Mouse (Mus musculus) left cerebral cortex, postnatal 36 days (tissue): ENCODE measurements at regions not wholly inside any gene's neighbourhood (a gene's known extent, or its start where the extent isn't known, plus 50 kb on each side); places are given as distances from the start of the nearest gene placed in this dataset.
"Not testable (repeated sequence)": the region's sequence is repeated elsewhere in the genome, so short reads cannot be mapped to it uniquely, and the experiment has no call there.

Source experiments
- DNase-seq, 2 experiments: peaks; one replicate each; pipeline ENCODE4 v3.0.0; 2021 to 2022; ENCODE audit warnings: low spot score in 2 of 2, mixed read lengths in 1 of 2
- intact Hi-C: fragments of 180-260 bp; cut with DNase I; formaldehyde crosslinking; loops from one replicate; pipeline ENCODE4 v1.15.1; 2025

GRCm38 (mm10) chr12:39646556-39646955 lies 391.3 kb downstream of the Arl4a start:
- intact Hi-C loops = no loop called here
- DNase-seq = no peak

GRCm38 (mm10) chr12:39645581-39645980 lies 392.2 kb downstream of the Arl4a start:
- DNase-seq = no peak

GRCm38 (mm10) chr12:39639246-39639645 lies 398.6 kb downstream of the Arl4a start:
- intact Hi-C loops = no loop called here
- DNase-seq = no peak

More at GRCm38 (mm10) chr12:39645581-39645980, 392.2 kb downstream of the Arl4a start:
- intact Hi-C loops = no loop called here

- intact Hi-C loops = no loop called here
- no peak for DNase-seq
Measured at GRCm38 (mm10) chr12:39634337-39634736, 403.5 kb downstream of the Arl4a start.

- intact Hi-C loops = no loop called here
- DNase-seq = no peak
Measured at GRCm38 (mm10) chr12:39621266-39621665, 416.6 kb downstream of the Arl4a start.

- intact Hi-C loops = no loop called here
Measured at GRCm38 (mm10) chr12:39605289-39605688, 432.5 kb downstream of the Arl4a start.

GRCm38 (mm10) chr12:39604723-39605122 lies 433.1 kb downstream of the Arl4a start:
- intact Hi-C loops = no loop called here
- DNase-seq = no peak

More at GRCm38 (mm10) chr12:39605289-39605688, 432.5 kb downstream of the Arl4a start:
- no peak for DNase-seq

- intact Hi-C loops = no loop called here
- no peak for DNase-seq
Measured at GRCm38 (mm10) chr12:39594726-39595125, 443.1 kb downstream of the Arl4a start.

- intact Hi-C loops = not testable (repeated sequence)
Measured at GRCm38 (mm10) chr12:39593781-39594180, 444.0 kb downstream of the Arl4a start.

GRCm38 (mm10) chr12:39587204-39587909 lies 450.5 kb downstream of the Arl4a start:
- no peak for DNase-seq
- intact Hi-C loops = no loop called here

More at GRCm38 (mm10) chr12:39593781-39594180, 444.0 kb downstream of the Arl4a start:
- DNase-seq = not testable (repeated sequence)

- intact Hi-C loops = no loop called here
Measured at GRCm38 (mm10) chr12:39586163-39586562, 451.7 kb downstream of the Arl4a start.

GRCm38 (mm10) chr12:39577610-39578009 lies 460.2 kb downstream of the Arl4a start:
- no peak for DNase-seq
- intact Hi-C loops = no loop called here

More at GRCm38 (mm10) chr12:39586163-39586562, 451.7 kb downstream of the Arl4a start:
- no peak for DNase-seq

- no peak for DNase-seq
- intact Hi-C loops = no loop called here
Measured at GRCm38 (mm10) chr12:39572802-39573201, 465.0 kb downstream of the Arl4a start.

GRCm38 (mm10) chr12:39572147-39572546 lies 465.7 kb downstream of the Arl4a start:
- intact Hi-C loops = no loop called here
- no peak for DNase-seq

- intact Hi-C loops = no loop called here
- no peak for DNase-seq
Measured at GRCm38 (mm10) chr12:39560734-39561446, 476.9 kb downstream of the Arl4a start.

GRCm38 (mm10) chr12:39558491-39558890 lies 479.3 kb downstream of the Arl4a start:
- DNase-seq = no peak
- intact Hi-C loops = no loop called here

GRCm38 (mm10) chr12:39536326-39536725 lies 501.5 kb downstream of the Arl4a start:
- no peak for DNase-seq
- intact Hi-C loops = no loop called here

- no peak for DNase-seq
- intact Hi-C loops = no loop called here
Measured at GRCm38 (mm10) chr12:39528121-39528520, 509.7 kb downstream of the Arl4a start.

- DNase-seq = no peak
- intact Hi-C loops = no loop called here
Measured at GRCm38 (mm10) chr12:39527216-39527600, 510.6 kb downstream of the Arl4a start.

GRCm38 (mm10) chr12:39526535-39527215 lies 511.1 kb downstream of the Arl4a start:
- intact Hi-C loops = no loop called here
- no peak for DNase-seq
